Mouse (Mus musculus) intestine, embryonic 14.5 days (tissue): ENCODE data around the gene Rab3c. TPM values are rescaled to one million over a fixed set of nuclear protein-coding genes. Genes with fewer than 3 reads are reported as not detected.

Experiments used
- ATAC-seq: fragments of 200-750 bp; cut with Nextera tagmentation; replicated peaks from 2 replicates; pipeline ENCODE4 v1.8.0; 2017; ENCODE audit warnings: low read depth, moderate number of reproducible peaks, moderate TSS enrichment, moderate library complexity; ENCODE audit not compliant: low FRiP score, low TSS enrichment
- DNase-seq: peaks from one replicate; pipeline ENCODE4 v3.0.0-alpha.2; 2018; ENCODE audit warnings: low spot score
- H3K27ac ChIP-seq: fragments of 300-500 bp; sonication (generic); 2 replicates; pipeline ENCODE4 v1.5.1; 2014; ENCODE audit warnings: low read depth, mild to moderate bottlenecking, control low read depth
- H3K27me3 ChIP-seq: fragments of 300-500 bp; sonication (generic); replicated peaks from 2 replicates; pipeline ENCODE4 v1.6.1; 2014; ENCODE audit warnings: low read length, control low read depth; ENCODE audit not compliant: control insufficient read depth, insufficient read depth
- H3K36me3 ChIP-seq: fragments of 300-500 bp; sonication (generic); 2 replicates; pipeline ENCODE4 v1.6.1; 2014; ENCODE audit warnings: low read length, control low read depth; ENCODE audit not compliant: control insufficient read depth, insufficient read depth
- H3K4me1 ChIP-seq: fragments of 300-500 bp; sonication (generic); replicated peaks from 2 replicates; pipeline ENCODE4 v1.6.1; 2014; ENCODE audit warnings: low read length, control low read depth, mixed read lengths; ENCODE audit not compliant: control insufficient read depth, insufficient read depth
- H3K4me2 ChIP-seq: fragments of 300-500 bp; sonication (generic); 2 replicates; pipeline ENCODE4 v1.6.1; 2014; ENCODE audit warnings: low read length
- H3K4me3 ChIP-seq: fragments of 300-500 bp; sonication (generic); 2 replicates; pipeline ENCODE4 v1.5.1; 2014; ENCODE audit warnings: low read depth, low read length, control low read depth, mixed read lengths
- H3K9ac ChIP-seq: fragments of 300-500 bp; sonication (generic); 2 replicates; pipeline ENCODE4 v1.6.1; 2014; ENCODE audit warnings: mild to moderate bottlenecking, low read length
- H3K9me3 ChIP-seq: fragments of 300-500 bp; sonication (generic); 2 replicates; pipeline ENCODE4 v1.6.1; 2016; ENCODE audit warnings: low read length, control low read depth; ENCODE audit not compliant: control insufficient read depth
- WGBS: fragments of 180-500 bp; shearing (Covaris S2); extraction: QIAGEN DNeasy Blood & Tissue Kit; methylation state at CpG from one replicate; pipeline ENCODE4 v1.1.7; 2014; 5-methylcytosine and 5-hydroxymethylcytosine counted together
- polyA plus RNA-seq: library from polyadenylated mRNA; unstranded; fragments of >200 nt; fragmentation: Nextera tagmentation; extraction: Ambion mirVana; gene quantifications from 2 replicates; pipeline ENCODE4 v1.2.1, GENCODE M21; 2014

Gene Rab3c
- polyA plus RNA-seq, 1 experiment from 2014 or later = 5.5 TPM

DNA sequence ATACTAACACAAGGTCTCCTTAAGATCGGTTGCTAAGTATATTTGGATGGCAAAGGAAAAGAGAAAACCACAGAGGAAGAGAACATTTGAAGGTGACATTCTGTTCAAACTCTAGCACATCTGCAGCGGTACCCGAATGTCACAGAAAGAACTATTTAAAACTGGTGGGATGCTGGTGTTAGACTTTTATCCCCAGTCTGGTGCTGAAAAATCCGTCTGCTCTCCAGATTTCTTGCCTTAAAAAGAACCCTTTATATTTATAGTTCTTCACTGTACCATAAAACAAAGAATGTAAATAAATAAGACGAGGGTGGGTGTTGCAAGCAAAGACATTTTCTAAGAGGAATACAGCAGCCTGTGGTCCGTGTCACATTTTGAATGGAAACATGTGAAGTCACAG is 105.1 kb downstream of the Rab3c start:
- Histone ChIP-seq H3K9me3 (no peaks in the 10 kb centered on the region), H3K4me1 (no peaks in the 10 kb centered on the region), H3K27me3 (no peaks in the 10 kb centered on the region), H3K36me3 (no peaks in the 10 kb centered on the region), H3K27ac (no peak overlapping the region), H3K4me2 (no peak overlapping the region), H3K9ac (no peak overlapping the region), H3K4me3 (no peak overlapping the region)
- no peak for ATAC-seq
- WGBS = 64% methylated on average over 6 of the region's 6 CpGs
- DNase-seq = no peak

DNA sequence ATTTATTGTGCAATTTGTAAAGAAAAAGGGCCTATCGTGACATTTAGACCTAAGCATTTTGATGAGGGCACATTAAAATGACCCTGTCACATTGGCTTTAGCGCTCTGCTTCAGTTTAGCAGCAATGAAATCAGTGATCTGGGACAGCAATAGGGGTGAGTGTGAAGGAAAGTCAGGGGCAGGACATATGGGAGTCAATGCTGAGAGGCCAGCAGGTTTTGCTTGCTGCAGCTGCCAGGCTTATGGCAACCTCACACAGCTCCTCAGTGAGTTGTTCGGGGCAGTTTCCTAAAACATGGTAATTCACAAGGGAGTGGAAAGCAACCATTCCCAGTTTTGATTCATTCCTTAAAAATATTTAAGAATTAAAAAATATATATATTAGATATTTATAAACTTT is 111.1 kb downstream of the Rab3c start:
- Histone ChIP-seq H3K9me3 (no peaks in the 10 kb centered on the region), H3K4me2 (no peak overlapping the region), H3K4me3 (no peak overlapping the region), H3K36me3 (no peaks in the 10 kb centered on the region), H3K4me1 (no peaks in the 10 kb centered on the region), H3K9ac (no peak overlapping the region), H3K27me3 (no peaks in the 10 kb centered on the region), H3K27ac (no peak overlapping the region)
- DNase-seq (no peak), ATAC-seq (no peak)
- WGBS = 96% methylated on average over 3 of the region's 3 CpGs

DNA sequence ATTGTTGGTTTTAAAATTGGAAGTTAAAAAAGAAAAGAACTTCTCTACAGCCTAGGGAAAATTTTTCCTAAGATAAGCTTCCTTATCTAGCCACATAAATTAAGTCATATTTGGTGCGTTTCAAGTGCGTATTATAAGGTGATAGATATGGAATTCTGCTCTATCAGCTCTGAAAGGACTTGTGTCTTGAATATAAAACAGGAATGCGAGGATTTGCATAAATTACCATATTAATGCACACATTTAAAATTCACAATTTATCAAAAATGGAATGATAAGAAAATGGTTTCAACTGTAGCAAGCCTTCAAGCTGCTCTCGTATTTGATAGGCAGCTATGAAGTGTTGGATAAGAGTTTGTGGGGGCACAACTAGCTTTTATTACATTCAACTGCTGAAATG is 111.6 kb downstream of the Rab3c start:
- ATAC-seq = no peak

DNA sequence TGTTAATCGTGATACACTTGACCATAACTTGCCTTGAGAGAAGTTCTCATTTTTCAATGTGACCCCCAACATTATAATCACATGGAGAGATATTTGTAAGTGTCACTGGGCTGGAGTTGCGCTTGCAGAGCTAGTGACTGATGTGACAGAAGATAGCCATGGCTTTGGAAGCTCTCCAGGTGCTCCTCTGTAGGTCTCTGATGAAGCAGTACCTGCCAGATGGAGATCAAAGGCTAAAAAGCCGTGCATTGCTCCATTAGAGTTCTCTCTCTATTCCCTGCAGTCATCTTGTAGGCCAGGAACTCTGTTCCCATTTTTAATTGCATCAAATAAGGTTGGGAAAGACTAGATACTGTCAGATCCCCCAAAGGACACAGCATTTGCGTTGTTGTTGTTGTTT is 112.2 kb downstream of the Rab3c start:
- no peak for DNase-seq
- no peaks in the 10 kb centered on the region for H3K36me3 ChIP-seq
- H3K9me3 ChIP-seq = no peaks in the 10 kb centered on the region
- no peak overlapping the region for H3K27ac ChIP-seq
- H3K27me3 ChIP-seq = no peaks in the 10 kb centered on the region
- no peaks in the 10 kb centered on the region for H3K4me1 ChIP-seq
- WGBS = 78% methylated on average over 4 of the region's 4 CpGs
- H3K9ac ChIP-seq = no peak overlapping the region
- H3K4me2 ChIP-seq = no peak overlapping the region
- ATAC-seq = no peak
- no peak overlapping the region for H3K4me3 ChIP-seq

More for the DNA sequence above, 111.6 kb downstream of the Rab3c start:
- DNase-seq = no peak
- Histone ChIP-seq H3K27me3 (no peaks in the 10 kb centered on the region), H3K4me1 (no peaks in the 10 kb centered on the region), H3K36me3 (no peaks in the 10 kb centered on the region), H3K4me3 (no peak overlapping the region), H3K4me2 (no peak overlapping the region), H3K9me3 (no peaks in the 10 kb centered on the region), H3K9ac (no peak overlapping the region), H3K27ac (no peak overlapping the region)
- 85% methylated on average over 4 of the region's 4 CpGs for WGBS

DNA sequence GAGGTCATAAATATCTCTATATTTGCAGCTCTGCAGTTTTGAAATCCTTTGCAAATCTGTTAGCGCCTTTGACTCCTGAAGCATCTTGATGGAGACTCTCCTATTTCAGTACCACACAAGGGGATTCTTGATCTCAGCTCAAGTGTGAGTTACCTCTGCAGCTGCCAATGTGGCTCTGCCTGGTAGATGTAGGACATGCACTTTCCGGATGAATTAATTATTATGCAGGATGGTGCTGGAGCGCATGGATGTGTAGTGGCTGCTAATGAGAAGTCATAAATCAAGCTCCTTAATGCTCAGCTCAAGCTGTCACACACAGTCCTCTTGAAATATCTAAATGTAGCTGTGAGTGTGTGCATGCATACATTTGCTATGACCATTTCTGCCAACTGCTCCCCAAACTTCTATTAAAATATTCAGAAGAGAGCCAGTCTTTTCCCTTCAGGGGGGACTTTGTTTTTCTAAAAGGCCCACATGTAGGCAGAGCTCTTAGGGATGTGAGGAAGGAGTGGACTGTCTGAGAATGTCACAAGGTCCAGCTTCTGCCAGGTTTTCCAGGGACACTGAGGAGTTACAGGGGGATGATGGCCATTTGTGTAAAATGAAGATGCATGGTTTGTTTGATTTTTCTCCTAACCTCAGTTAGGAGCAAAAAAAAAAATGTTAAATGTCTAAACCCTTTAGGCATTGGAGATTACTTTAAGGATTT is 114.0 kb downstream of the Rab3c start:
- no peaks in the 10 kb centered on the region for H3K4me1 ChIP-seq

DNA sequence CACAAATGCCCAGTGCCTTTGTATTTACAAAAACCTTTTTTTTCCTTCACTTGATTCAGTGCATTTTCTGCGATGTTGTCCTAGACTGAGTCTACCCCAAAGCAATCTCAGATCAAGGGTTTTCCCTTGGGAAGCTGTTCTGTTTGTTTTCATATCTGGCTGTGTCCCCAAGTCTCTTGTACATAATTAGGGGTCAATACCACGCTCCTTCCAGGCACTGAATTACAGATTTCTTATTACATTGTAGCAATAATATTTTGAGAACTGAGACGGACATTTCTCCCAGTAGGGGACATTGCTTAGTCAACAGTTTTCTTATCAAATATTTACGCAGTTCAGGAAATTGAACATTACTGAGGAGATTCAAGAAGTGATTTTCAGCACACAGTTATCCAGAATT is 120.8 kb downstream of the Rab3c start:
- ATAC-seq = no peak

More for the DNA sequence above, 114.0 kb downstream of the Rab3c start:
- DNase-seq (no peak), ATAC-seq (no peak)
- no peak overlapping the region for H3K4me2 ChIP-seq
- H3K27me3 ChIP-seq = no peaks in the 10 kb centered on the region
- H3K36me3 ChIP-seq = no peaks in the 10 kb centered on the region
- H3K9ac ChIP-seq = no peak overlapping the region
- no peaks in the 10 kb centered on the region for H3K9me3 ChIP-seq
- H3K4me3 ChIP-seq = no peak overlapping the region
- H3K27ac ChIP-seq = no peak overlapping the region
- 51% methylated on average over 3 of the region's 3 CpGs for WGBS

DNA sequence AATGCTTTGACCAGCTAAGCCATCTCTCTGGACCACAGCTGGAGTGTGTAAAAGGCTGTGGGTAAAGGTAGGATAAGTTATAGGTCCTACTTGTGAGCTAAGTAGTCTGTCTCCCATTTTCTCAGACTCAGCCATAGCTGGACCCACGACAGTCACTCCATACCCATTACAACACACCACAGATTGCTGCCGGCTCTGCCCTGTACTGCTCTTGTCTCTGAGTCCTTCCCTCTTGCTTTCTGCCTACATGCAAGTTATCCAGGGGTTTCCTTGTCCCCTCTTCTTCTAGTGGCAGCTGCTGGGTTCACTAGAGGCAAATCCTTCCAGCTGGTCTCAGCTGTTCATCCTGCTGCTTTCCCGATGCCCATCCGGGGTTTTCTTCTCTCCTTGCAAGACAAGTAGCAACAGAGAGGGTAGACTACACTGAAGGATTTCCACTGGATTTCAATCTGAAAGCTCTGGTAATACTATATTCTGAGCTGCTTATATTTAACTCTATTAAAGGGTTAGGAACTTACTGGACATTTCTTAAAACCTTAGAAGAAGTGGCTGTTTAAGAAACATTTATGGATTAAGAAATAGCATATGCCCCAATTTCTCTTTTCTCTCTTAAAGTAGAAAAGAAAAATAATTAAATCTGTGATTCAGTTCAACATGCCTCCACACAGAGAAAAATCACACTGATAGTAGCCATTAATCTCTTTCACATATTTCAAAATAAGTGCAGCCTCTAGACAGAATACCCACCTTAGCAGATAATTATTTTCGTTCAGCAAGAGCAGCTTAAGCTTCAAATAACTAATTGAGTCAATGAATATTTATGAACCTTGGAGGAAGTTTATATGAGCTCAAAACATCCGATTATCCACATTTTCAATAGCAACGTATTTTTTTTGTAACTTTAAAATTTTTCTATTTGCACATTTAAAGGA is 121.9 kb downstream of the Rab3c start:
- ATAC-seq = no peak
- Histone ChIP-seq H3K4me2 (no peak overlapping the region), H3K4me1 (no peaks in the 10 kb centered on the region), H3K4me3 (no peak overlapping the region), H3K9ac (no peak overlapping the region), H3K27me3 (no peaks in the 10 kb centered on the region), H3K9me3 (no peaks in the 10 kb centered on the region), H3K27ac (no peak overlapping the region), H3K36me3 (no peaks in the 10 kb centered on the region)
- no peak for DNase-seq
- 65% methylated on average over 7 of the region's 7 CpGs for WGBS

More for the DNA sequence above, 120.8 kb downstream of the Rab3c start:
- no peak overlapping the region for H3K27ac ChIP-seq
- no peak overlapping the region for H3K4me3 ChIP-seq
- no peak overlapping the region for H3K4me2 ChIP-seq
- 63% methylated on average over 4 of the region's 4 CpGs for whole genome bisulfite sequencing
- H3K27me3 ChIP-seq = no peaks in the 10 kb centered on the region
- no peaks in the 10 kb centered on the region for H3K4me1 ChIP-seq
- no peak for DNase-seq
- no peak overlapping the region for H3K9ac ChIP-seq
- H3K9me3 ChIP-seq = no peaks in the 10 kb centered on the region
- no peaks in the 10 kb centered on the region for H3K36me3 ChIP-seq

DNA sequence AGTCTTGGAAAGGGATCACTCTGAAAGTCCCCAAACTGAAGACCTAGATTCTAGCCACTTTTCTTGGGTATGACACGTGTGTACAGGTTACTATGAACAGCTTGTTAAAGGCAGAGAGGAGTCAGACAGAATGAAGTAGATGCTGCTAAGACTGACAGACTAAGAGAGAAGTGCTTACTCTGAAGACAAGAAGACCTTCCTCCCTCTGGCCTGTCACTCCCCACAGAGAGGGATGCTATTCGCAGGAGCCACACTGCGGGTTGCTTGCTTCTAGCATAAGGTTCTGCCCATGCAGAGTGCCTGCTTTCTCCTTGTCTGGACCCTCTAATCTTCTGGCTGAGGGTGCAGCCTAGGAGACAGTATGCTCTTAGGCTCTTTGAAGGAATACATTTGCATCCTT is 135.3 kb downstream of the Rab3c start:
- no peak for ATAC-seq
- WGBS = 70% methylated on average over 3 of the region's 3 CpGs

More for the DNA sequence above, 135.3 kb downstream of the Rab3c start:
- H3K4me3 ChIP-seq = no peak overlapping the region
- H3K4me1 ChIP-seq = no peaks in the 10 kb centered on the region
- DNase-seq = no peak
- no peak overlapping the region for H3K9ac ChIP-seq
- no peaks in the 10 kb centered on the region for H3K9me3 ChIP-seq
- no peak overlapping the region for H3K27ac ChIP-seq
- H3K4me2 ChIP-seq = no peak overlapping the region
- H3K27me3 ChIP-seq = no peaks in the 10 kb centered on the region
- no peaks in the 10 kb centered on the region for H3K36me3 ChIP-seq
